Mouse (Mus musculus): ENCODE measurements around the gene Olfr148. TPM values are rescaled to one million over a fixed set of nuclear protein-coding genes. Genes with fewer than 3 reads are reported as not detected.

The Olfr148 gene
- not detected in 2 replicates for polyA plus RNA-seq (2012; rRNA removed)

DNA sequence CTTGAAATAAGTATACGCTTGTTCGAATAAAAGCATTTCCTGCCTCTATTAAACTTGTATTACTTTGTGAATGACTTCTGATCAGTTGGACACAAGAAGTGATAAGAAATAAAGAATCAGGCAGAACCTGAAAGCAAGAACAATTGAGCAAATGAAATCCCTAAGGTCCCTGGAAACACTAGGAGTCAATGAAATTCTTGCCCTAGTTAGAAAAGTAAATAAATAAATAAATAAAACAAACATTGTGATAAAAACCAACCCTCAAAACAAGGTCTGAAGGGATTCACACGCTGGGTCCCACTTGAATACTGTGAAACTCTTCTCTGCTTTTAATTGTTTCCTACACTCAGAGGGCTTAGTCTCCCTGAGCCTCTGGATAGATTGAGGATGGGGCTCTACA is at the start of gene Olfr148:
Gene Olfr148, plus strand, starts transcription at position 301 of the 400 bp plus-strand sequence.
- no peak for DNase-seq
- 68% methylated on average over 3 of the region's 3 CpGs for WGBS
- H3K4me3 ChIP-seq (replicated peaks; ENCODE audit: extremely low read depth, low read depth, low read length), result no peak within 1 kb of the TSS
- H3K4me1 ChIP-seq (ENCODE audit: control insufficient read depth, insufficient read depth, low read length), result no peaks in the 10 kb centered on the region
- TF ChIP-seq POLR2A (IDR thresholded peaks at IDR 0.05; ENCODE audit: borderline replicate concordance, extremely low read depth, low read depth, low read length) (no peak), CTCF (IDR thresholded peaks at IDR 0.05; ENCODE audit: insufficient read depth, low read length) (no peak)

DNA sequence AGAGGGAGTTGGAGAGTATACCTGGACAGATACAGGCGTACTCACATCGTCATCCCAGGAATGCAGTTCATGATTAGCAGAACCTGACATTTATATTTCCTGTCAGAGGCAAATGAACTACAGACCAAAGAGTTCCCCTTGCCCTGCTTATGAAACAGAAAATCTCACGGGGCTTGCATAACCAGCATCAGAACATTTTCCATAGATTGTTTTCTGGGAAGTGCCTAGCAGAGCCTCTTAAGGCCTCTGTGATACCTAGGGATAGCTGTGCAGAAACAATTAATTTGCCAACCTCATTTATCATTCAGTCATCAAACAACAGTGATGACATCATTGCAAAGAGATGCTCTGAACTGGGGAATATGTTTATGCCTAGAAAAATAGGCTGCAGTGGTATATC is 35.0 kb upstream of the Olfr148 start, which contains the start of gene Olfr959:
Gene Olfr959, minus strand, starts transcription at position 101 of the 400 bp plus-strand sequence.
- Histone ChIP-seq H3K4me1 (ENCODE audit: control insufficient read depth, insufficient read depth, low read length) (no peaks in the 10 kb centered on the region), H3K4me3 (replicated peaks; ENCODE audit: extremely low read depth, low read depth, low read length) (no peak within 1 kb of the TSS)
- WGBS, result 76% methylated on average over 3 of the region's 3 CpGs
- no peak for TF ChIP-seq CTCF (IDR thresholded peaks at IDR 0.05; ENCODE audit: insufficient read depth, low read length)
- no peak for DNase-seq

DNA sequence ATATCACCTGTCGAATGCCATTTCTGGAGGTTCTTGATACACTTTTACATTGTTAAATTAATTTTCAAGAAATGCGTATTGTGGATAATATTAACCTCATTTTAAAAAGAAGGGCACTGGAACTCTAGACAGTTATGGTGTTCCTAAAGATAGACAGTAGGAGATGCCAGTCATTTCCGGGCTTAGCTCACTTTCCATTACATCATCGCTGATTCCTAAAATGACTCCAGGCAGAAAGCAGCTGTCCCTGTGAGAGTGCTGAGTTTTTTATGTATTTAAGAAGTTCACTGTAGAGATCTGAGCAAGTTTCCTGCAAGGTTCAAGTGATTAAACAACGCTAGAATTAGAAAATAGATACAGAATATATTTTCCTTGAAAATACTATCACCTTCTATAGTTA is 33.4 kb upstream of the Olfr148 start:
- TF ChIP-seq CTCF (IDR thresholded peaks at IDR 0.05; ENCODE audit: insufficient read depth, low read length) (no peak), POLR2A (IDR thresholded peaks at IDR 0.05; ENCODE audit: borderline replicate concordance, extremely low read depth, low read depth, low read length) (no peak)
- Histone ChIP-seq H3K4me3 (replicated peaks; ENCODE audit: extremely low read depth, low read depth, low read length) (no peak overlapping the region), H3K4me1 (ENCODE audit: control insufficient read depth, insufficient read depth, low read length) (no peaks in the 10 kb centered on the region)
- no peak for DNase-seq
- WGBS, result 74% methylated on average over 5 of the region's 5 CpGs

DNA sequence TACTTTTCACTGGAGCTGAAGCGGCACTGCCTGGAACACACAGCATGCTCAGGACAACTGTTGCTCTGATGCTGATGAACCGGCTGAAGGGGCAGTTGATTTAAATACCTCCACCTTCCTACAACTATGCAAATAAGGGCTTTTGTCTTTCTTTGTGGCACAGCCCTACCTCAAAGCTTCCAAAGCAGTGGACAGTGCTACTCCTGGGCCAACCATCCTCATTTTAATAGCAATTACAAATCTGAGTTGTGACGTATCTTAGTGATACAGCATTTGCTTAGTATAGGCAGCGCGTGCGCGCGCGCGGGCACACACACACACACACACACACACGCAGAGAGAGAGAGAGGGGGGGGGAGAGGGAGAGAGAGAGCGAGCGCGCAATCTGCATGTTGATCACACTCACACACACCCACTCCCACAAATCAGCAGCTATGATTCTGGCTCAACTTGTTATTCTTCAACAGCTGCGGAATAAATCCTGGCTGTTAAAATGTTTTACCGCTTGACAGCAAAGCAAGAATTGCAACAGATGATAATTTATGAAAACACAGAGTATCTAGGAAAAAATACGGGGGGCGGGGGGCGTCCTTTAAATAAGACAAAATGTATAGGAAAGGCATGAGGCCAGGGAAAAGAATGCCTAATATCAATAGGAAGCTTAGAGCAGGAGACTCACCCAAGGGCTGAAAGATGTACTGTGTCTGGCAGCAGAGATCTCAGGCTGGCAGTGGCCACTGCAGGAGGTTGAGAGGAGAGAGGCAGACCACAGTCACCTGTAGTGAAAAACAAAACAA is 7.7 kb upstream of the Olfr148 start:
- WGBS, result 3% methylated on average over 19 of the region's 19 CpGs
- Histone ChIP-seq H3K4me1 (ENCODE audit: control insufficient read depth, insufficient read depth, low read length) (no peaks in the 10 kb centered on the region), H3K4me3 (replicated peaks; ENCODE audit: extremely low read depth, low read depth, low read length) (no peak overlapping the region)
- no peak for DNase-seq
- TF ChIP-seq POLR2A (IDR thresholded peaks at IDR 0.05; ENCODE audit: borderline replicate concordance, extremely low read depth, low read depth, low read length), result no peak
- no peak for TF ChIP-seq CTCF (IDR thresholded peaks at IDR 0.05; ENCODE audit: insufficient read depth, low read length)

DNA sequence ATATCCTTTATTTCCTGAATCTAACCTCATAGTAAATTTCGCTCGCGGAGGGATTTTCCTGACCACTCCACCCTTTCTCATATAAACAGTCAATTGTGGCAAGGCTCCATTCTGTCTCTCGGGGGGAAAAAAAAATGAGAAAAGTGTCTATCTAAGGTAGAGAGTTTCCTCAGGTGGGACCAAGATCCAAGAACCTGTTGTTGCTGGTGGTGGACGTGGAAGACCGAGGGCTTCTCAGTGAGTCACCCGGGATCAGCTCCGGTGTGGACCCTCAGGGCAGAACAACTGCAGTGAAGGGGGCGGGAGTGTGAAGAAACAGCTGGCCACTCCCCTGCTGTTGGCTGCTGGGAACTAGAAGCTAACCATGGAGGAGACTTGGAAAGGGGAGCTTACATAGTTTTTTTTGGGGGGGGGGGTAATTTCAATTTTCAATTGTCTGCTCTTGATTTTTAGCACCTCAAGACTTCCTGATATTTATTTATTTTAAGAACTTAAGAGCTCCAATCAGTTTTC is 7.1 kb upstream of the Olfr148 start:
- no peak for DNase-seq
- WGBS, result 2% methylated on average over 9 of the region's 9 CpGs
- Histone ChIP-seq H3K4me1 (ENCODE audit: control insufficient read depth, insufficient read depth, low read length) (no peaks in the 10 kb centered on the region), H3K4me3 (replicated peaks; ENCODE audit: extremely low read depth, low read depth, low read length) (no peak overlapping the region)
- TF ChIP-seq CTCF (IDR thresholded peaks at IDR 0.05; ENCODE audit: insufficient read depth, low read length) (no peak), POLR2A (IDR thresholded peaks at IDR 0.05; ENCODE audit: borderline replicate concordance, extremely low read depth, low read depth, low read length) (no peak)

DNA sequence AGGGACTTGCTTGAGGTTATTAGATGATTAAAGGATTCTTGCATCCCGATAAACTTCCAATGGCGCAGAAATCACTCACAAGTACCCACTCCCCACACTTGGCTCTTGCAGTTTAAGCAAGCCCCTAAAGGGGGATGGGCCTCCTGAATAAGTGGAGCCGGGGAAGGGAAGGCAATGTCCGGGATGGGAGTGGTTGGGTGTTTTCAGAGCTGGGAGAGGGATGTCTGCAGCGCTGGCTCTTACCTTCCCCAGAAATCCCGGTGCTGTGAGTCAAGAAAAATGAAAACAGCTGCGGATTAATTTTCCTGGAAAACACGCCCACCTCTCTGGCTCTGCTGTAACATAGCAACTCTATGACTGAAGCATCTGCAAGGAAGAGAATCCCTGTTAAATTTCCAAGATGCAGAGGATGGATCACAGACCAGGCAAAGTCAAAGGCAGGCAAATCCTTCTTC is 6.4 kb upstream of the Olfr148 start, which contains the start of gene AW551984:
Gene AW551984, minus strand, starts transcription at position 405 of the 455 bp plus-strand sequence.
- TF ChIP-seq POLR2A (IDR thresholded peaks at IDR 0.05; ENCODE audit: borderline replicate concordance, extremely low read depth, low read depth, low read length), result no peak
- no peak for TF ChIP-seq CTCF (IDR thresholded peaks at IDR 0.05; ENCODE audit: insufficient read depth, low read length)
- no peak for DNase-seq
- under 1% methylated on average over 8 of the region's 8 CpGs for WGBS
- H3K4me1 ChIP-seq (ENCODE audit: control insufficient read depth, insufficient read depth, low read length), result no peaks in the 10 kb centered on the region
- H3K4me3 ChIP-seq (replicated peaks; ENCODE audit: extremely low read depth, low read depth, low read length), result no peak within 1 kb of the TSS

DNA sequence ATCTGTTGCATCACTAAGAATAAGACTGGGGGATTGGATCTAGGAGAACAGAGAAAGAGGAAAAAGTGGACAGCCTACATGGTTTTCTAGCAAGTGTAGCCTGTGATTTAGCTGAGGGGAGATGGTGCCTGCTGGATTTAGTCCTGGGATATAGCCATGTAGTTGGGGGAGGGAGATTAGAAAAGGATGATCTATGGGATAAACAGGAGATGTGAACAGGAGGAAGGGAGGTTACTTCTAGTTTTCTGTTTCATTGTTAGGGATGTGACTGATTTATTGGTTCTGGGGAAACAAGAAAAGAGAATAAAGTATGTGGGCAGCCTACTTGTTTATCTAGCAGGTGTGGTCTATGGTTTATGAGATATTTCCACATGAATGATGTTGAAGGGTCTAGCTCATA is 2.0 kb upstream of the Olfr148 start:
- DNase-seq, result no peak
- Histone ChIP-seq H3K4me3 (replicated peaks; ENCODE audit: extremely low read depth, low read depth, low read length) (no peak overlapping the region), H3K4me1 (ENCODE audit: control insufficient read depth, insufficient read depth, low read length) (no peaks in the 10 kb centered on the region)
- TF ChIP-seq POLR2A (IDR thresholded peaks at IDR 0.05; ENCODE audit: borderline replicate concordance, extremely low read depth, low read depth, low read length) (no peak), CTCF (IDR thresholded peaks at IDR 0.05; ENCODE audit: insufficient read depth, low read length) (no peak)

DNA sequence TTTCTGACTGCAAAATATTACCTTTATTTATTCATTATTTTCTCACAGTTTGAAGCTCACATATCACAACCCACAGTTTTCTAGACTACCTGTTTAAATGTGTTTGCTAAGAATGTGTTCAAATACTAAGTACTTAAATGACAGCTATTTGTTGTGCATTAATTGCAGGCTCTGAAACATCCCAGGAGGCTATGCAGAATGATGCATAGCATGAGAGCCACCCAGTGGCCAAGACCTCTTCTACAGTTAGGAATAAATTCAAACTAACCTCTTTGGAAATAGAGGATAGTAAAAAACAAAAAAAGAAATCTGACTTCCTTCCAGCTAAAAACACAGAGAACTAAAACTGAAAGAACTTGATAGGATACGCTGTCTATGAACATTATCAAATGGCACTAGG is 1.5 kb downstream of the Olfr148 start:
- DNase-seq, result no peak
- Histone ChIP-seq H3K4me1 (ENCODE audit: control insufficient read depth, insufficient read depth, low read length) (no peaks in the 10 kb centered on the region), H3K4me3 (replicated peaks; ENCODE audit: extremely low read depth, low read depth, low read length) (no peak overlapping the region)
- TF ChIP-seq CTCF (IDR thresholded peaks at IDR 0.05; ENCODE audit: insufficient read depth, low read length) (no peak), POLR2A (IDR thresholded peaks at IDR 0.05; ENCODE audit: borderline replicate concordance, extremely low read depth, low read depth, low read length) (no peak)
- WGBS, result 67% methylated on average over 1 of the region's 1 CpGs

DNA sequence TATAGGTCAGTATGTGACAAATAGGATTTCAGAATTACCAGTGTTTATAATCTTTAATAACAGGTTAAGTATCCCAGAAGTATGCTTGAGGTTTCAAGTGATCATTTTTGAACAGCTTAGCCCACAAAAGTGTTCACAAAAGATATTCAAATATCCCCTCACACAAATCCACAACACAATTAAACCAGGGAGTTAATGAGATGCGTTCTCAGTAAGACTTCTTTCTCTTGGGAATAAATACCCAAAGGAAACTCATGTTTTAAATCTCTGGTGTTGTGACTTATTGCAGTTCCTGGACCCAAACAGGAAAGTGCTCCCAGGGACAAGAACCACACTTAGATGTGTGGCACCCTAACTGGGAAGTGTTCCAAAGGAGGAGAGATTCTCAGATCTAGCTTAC is 10.6 kb downstream of the Olfr148 start, which contains the start of gene Olfr960:
Gene Olfr960, plus strand, starts transcription at position 301 of the 400 bp plus-strand sequence.
- no peak within 1 kb of the TSS for H3K4me3 ChIP-seq (replicated peaks; ENCODE audit: extremely low read depth, low read depth, low read length)
- DNase-seq, result no peak
- H3K4me1 ChIP-seq (ENCODE audit: control insufficient read depth, insufficient read depth, low read length), result no peaks in the 10 kb centered on the region
- TF ChIP-seq POLR2A (IDR thresholded peaks at IDR 0.05; ENCODE audit: borderline replicate concordance, extremely low read depth, low read depth, low read length) (no peak), CTCF (IDR thresholded peaks at IDR 0.05; ENCODE audit: insufficient read depth, low read length) (no peak)
- 73% methylated on average over 1 of the region's 1 CpGs for WGBS

DNA sequence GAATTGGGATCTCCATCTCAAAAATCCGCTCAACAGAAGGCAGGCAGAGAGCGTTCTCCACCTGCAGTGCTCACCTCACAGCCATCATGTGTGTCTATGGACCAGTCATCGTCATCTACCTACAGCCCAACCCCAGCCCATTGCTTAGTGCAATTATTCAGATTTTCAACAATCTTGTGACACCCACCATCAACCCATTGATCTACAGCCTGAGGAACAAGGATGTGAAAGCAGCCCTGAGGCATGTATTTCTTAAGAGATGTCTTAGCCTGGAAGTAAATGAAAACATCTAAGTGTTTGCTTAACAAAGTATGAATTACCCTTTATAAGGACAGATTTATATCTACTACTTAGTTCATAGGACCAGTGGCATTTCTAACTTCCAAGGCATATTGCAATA is 13.3 kb downstream of the Olfr148 start:
- TF ChIP-seq CTCF (IDR thresholded peaks at IDR 0.05; ENCODE audit: insufficient read depth, low read length) (no peak), POLR2A (IDR thresholded peaks at IDR 0.05; ENCODE audit: borderline replicate concordance, extremely low read depth, low read depth, low read length) (no peak)
- no peak for DNase-seq
- no peak overlapping the region for H3K4me3 ChIP-seq (replicated peaks; ENCODE audit: extremely low read depth, low read depth, low read length)
- 83% methylated on average over 3 of the region's 3 CpGs for WGBS
- no peaks in the 10 kb centered on the region for H3K4me1 ChIP-seq (ENCODE audit: control insufficient read depth, insufficient read depth, low read length)
